Mouse (Mus musculus): ENCODE measurements around the gene 4930595D18Rik.

- TF ChIP-seq CTCF (IDR thresholded peaks at IDR 0.05; ENCODE audit: borderline replicate concordance, insufficient read depth, low read length) (no peak), POLR2A (IDR thresholded peaks at IDR 0.05; ENCODE audit: low read depth, low read length) (no peak)
Observed at GRCm38 (mm10) chr12:111152579-111152978, 31.7 kb downstream of the 4930595D18Rik start.

All from embryonic fibroblast, embryonic 13.5 days (primary cell).